Mouse (Mus musculus): Measurements from ENCODE around the gene Klrb1b.

Gene Klrb1b

DNA sequence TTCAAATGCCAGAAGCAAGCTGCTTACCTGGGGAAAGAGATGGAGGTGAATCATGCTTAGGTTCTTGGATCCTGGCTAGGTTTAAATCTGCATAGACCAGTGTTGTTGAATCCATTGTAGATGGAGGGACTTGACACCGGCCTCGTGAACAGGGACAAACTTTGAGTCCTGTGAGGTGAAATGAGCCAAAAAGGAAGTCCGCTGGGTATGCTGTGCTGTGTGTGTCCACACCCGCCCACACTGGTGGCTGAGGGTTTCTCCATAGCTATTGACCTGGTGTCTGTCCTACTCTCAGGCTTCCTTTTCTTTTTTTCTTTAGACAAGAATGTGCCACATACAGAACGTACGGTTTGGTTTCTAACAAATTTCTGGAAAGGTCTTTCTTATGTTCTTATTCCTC is at the start of gene Klrb1b, which contains the start of gene Gm44511:
Klrb1b (minus strand) TSS at position 200 of the 400 bp plus-strand sequence.
Gm44511 (minus strand) TSS at position 184 of the 400 bp plus-strand sequence.
- no peak for DNase-seq (ENCODE audit: low read depth, low spot score)

DNA sequence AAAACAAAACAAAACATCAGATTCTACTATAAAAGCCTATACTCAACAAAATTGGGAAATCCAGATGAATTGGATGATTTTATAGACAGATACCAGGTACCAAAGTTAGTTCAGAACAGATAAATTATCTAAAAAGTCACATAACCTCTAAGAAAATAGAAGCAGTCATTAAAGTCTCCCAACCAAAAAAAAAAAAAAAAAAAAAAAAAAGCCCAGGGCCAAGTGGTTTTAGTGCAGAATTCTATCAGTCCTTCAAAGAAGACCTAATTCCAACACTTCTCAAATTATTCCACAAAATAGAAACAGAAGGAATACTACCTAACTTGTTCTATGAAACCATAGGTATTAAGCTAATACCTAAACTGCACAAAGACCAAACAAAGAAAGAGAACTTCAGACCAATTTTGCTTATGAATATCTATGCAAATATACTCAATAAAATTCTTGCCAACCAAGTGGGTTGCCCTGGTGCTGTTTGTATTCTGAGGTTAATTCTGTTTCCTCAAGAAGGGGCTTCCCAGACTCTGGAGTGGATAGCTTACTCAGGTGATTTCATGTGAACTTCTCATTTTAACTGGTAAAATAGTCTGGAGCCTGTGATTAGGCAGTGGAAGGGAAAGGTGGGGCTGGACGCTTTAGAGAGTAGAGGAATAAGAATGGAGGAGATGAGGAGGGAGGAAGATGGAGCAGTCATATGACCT is 45.9 kb upstream of the Klrb1b start:
- DNase-seq (ENCODE audit: low read depth, low spot score) = no peak

DNA sequence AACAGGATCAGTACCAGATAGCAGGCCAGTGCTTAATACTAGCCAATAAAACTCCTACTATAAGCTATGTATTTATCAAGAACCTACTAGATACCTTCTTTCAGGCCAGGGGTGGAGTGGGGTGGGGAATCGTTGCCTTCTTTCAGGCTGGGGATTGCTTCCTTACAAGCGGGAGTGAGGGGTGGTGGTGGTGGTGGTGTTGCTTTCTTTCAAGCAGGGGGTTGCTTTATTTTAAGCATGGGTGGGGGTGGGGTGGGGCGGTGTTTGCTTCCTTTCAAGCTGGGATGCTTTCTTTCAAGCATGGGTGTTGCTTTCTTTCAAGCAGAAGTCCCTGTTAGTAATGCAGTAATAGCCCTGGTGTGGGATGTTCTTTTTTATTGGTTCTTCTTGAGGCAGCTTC is 42.7 kb upstream of the Klrb1b start:
- DNase-seq (ENCODE audit: low read depth, low spot score) = no peak

DNA sequence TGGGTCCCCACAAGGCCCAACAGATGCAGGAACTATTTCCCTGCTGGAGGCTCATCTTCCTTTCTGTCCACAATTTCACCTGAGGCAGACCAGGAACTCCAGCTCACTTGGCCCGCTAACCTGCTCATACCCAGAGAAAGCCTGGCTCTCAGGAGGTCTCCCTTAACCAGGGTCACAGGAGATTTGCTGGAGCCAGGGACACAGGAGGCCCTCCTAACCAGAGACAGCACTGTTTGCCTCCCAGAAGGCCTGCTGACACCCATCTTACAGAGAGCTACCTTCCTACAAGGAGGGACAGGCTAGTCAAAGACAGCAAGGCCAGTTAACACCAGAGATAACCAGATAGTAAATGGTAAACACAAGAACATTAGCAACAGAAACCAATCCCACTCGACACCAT is 31.8 kb upstream of the Klrb1b start:
- no peak for DNase-seq (ENCODE audit: low read depth, low spot score)

DNA sequence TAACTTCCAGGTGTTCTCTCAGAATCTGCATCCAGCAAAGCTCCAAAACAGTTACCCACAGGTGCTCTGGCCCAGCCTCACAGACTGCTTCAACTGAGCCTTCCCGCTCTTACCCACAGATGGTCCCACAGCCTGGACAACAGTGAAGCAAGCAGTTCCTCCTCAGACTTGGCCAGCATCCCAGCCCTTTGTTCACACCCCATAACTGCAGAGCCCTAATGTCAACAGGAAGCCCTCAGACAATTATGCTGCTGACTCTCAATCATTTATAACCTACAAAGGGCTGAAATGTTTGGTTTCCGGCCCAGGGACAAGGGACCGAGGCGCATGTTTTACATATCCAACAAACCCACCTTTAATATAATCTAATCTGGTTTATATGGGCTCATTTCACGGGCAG is 30.1 kb upstream of the Klrb1b start:
- DNase-seq (ENCODE audit: low read depth, low spot score) = no peak

DNA sequence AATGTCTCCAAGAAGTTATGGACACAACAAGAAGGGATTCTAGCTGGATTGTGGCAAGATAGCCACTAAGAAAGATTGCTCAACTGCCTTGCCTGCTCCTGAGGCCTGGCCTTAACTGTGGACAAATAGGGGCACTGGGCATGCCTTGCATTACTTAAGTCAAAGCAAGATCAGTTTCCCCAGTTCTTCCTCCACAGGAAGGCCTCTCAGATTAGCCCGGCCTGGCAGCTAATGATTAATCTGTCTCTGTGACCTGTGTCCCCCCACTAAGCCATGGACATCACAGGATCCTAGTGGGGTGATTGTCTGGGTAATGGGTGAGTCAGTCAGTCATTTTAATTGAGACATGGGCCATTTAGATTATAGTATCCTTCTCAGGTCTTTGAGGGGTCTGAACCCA is 29.3 kb upstream of the Klrb1b start:
- no peak for DNase-seq (ENCODE audit: low read depth, low spot score)

DNA sequence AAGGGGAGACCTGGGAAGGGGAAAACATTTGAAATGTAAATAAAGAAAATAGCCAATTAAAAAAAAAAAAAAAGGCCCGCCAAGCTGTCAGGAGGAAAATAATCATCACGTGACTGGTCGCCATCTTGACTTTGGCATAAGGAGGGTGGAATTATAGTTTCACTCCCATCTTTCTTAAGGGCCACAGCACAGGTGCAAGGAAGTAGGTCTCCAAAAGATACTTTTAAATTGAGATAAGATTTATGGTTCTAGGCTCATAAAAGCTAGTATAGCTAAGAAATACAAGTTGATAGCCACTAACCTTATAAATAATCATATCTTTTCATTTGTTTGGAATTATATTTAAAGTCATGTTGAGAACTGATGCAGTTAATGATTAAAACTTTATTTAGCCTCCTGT is 28.8 kb upstream of the Klrb1b start:
- DNase-seq (ENCODE audit: low read depth, low spot score) = no peak

DNA sequence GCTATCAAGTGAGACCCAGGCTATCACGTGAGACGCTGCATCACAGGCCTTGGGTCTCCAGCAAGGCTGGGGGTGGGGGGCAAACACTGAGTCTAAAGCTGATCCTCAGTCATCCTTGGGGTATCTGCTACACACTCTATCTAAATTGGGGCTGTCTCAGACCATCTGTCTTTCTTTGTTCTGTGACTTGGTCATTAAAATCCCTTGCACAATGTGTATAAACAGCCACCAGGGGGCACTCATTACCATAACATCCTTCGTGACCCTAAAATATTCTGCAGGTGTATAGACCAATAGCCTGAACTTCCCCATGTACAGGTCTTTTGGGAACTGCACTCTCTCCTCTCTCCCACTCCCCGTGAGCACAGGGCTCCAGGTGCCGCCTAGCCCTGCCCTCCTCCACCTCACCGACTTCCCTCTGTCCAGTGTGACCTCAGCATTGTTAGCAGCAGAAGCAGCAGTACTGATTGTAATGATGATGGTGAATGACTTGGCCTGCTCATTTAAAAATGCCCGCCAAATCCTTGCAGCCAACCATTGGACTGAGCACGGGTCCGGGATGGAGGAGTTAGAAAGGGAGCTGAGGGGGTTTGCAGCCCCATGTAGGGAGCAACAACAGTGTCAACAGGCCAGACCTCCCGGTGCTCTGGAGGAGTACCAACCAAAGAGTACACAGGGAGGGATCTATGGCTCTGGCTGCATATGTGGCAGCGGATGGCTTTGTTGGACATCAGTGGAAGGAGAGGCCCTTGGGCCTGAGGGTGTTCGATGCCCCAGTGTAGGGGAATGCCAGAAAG is 28.1 kb upstream of the Klrb1b start:
- no peak for DNase-seq (ENCODE audit: low read depth, low spot score)

DNA sequence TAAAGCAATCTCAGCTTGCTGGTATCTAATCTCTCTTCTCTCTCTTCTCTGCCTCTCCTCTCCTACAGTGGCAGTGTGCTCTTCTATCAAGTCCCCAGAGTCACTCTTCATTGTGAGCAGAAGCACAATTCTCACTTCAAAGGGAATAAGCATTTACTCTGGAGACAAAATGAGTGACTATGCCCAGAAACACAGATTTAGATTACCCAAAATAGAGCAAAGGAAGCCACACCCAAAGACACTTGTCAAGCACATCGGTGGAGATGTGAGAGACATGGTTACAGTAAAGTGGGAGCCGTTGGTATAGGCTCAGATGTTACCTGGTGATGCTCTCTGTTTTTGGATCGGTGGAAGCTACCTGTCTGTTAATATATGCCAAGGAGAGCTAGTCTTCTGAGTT is 26.6 kb upstream of the Klrb1b start:
- DNase-seq (ENCODE audit: low read depth, low spot score) = no peak

DNA sequence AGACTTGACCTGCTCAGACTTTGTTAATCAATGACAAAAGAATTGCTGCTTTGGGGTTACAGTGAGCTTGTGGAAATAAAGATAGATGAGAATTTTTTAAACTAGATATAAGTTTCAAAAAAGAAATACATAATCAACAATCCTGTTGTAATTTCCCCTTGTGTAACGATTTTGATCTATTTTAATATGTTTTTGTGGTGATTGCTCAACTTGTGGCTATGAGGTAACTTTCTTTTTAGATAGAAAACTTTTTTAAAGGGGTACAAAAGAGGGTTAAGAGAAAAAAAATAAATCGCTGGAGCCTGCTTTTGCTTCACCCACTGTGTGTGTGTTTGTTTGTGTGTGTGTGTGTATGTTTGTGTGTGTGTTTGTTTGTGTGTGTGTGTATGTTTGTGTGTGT is 25.0 kb upstream of the Klrb1b start:
- no peak for DNase-seq (ENCODE audit: low read depth, low spot score)

DNA sequence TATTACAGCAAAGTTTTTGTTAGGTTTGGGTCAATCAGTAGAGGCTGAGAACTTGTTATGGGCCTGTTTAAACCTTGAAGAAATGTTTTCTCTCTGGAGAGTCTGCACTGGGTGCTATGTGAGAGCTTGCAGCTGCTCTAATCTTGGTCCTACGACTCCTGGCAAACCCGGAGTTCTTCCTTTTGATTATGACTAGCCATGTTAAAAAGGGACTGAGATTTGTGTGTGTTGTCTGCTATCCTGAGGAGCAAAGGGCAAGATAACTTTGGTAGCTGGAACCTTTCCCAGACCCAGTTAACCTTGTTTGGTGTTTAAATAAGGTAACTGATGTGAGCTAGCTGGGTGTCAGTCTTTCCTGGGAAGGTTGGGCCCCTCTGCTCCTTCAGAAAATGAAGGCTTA is 24.5 kb upstream of the Klrb1b start:
- DNase-seq (ENCODE audit: low read depth, low spot score) = no peak

DNA sequence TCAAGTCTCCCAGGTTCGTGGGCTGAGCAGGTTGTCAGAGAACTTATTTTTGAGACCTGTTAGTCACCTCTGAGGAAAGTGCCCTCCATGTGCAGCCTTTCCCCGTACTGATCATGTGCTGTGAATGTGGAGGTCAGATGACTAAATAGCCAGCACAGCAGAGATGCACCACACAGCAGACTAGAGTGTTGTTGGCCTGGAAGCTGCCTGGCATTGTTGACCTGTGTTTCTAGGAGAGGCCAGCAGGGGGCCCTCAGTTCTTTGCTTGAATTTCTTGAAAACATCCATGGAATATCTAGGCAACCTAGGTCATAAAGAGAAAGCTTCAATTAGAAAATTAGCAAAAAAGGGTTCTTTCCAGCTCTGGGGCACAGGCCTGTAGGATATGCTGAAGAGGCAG is 23.8 kb upstream of the Klrb1b start:
- DNase-seq (ENCODE audit: low read depth, low spot score) = no peak

DNA sequence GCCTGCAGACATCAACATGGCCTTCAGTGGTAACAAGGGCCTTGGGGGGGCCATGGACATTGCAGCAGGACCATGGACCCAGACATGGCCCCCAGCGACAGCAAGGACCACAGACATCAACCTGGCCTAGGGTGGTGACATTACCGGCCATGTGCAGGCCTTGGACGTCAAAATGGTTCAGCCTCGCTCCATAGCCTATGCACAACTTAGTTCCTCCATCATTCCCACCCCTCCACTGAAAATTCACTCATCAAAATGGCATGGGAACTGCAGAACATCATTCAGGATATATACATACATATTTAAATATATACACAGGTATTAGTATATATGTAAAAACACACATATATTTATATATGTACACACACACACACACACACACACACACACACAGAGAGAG is 21.3 kb upstream of the Klrb1b start:
- DNase-seq (ENCODE audit: low read depth, low spot score) = no peak

DNA sequence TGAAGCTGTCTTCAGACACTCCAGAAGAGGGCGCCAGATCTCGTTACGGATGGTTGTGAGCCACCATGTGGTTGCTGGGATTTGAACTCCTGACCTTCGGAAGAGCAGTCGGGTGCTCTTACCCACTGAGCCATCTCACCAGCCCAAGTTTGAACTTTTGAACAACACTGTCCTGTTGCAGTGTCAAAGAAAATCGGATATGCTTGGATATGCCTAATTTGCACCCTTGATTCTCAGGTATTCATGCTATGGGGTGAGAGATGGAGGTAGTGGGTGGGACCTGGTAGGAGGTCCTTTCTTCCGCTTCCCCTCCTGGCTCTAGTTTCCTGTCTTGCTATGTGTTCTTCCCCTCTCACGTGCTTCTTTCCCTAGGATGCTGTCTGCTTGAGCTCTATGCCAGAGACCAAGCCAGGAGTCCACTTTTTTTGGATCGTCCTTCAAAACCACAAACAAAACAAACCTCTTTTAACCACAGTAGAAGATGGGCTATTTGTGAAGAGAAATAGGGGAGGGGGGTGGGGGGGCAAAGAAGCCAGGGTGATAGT is 19.9 kb upstream of the Klrb1b start:
- DNase-seq (ENCODE audit: low read depth, low spot score) = no peak

DNA sequence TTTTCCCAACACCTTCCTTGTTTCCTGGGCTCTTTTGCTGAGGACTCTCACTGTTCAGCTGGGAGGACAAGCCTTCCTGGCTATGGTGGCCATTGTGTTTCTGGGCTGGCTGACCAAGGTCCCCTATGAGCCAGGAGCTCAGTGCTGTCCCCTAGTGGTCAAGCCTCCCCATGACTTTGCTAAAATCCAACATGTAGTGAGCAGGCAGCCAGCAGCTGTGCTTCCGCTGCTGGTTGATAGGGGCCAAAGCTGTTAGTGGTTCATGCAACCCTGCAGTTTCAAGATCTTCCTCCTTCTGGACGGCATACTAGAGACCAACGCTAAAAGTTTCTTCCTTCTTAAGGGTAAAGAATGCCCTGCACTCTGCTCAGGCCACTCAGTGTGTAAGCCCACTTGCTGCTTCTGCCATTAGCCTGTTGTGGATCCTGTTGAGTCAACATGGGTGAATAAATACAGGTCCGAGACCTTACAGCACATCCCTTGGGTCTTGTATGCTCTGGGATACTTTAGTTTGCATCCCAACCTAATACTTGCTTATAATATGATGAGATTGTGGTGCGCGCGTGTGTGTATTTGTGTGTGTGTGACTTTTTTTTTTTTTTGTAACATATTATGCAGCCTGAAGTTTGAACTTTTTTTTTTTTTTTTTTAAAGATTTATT is 19.3 kb upstream of the Klrb1b start:
- peak; percentile 63 for DNase-seq (ENCODE audit: low read depth, low spot score)

DNA sequence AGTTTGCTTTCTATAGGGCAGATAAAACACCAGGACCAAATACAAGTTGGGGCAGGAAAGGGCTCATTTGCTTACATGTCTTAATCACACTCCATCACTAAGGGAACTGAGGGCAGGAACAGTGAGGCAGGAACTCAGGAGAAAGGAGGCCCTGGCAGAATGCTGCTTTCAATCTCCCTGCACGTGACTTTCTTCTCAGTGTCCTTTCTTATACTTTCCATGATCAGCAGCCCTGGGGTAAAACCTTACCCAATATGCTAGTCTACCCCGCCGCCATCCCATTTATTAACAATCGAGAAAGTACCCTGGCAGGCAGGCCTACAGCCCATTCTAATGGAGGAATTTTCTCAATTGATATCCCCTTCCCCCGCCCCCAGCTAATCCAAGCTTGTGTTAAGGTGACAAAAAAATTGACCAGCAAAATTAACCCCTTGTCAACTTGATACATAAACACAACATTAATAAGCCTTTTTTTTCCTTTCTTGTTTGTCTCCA is 18.5 kb upstream of the Klrb1b start:
- DNase-seq (ENCODE audit: low read depth, low spot score) = no peak

DNA sequence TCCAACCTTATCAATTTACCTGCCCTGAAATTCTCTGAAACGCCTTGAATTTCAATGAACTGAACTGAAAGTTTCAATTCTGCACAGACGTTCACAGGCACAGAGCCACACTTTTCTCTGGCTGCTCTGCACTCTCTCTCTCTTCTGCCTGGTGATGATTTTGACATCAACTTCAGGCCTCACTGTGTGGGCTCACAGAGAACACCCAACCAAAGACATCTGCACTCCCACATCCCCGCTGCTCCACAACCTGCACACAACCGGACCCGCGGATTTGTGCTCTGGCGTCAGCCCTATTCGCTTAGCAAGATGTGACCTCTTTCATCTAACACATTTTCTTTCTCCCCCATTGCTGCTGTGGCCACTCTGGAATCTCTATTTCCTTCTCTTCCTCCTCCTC is 18.0 kb upstream of the Klrb1b start:
- DNase-seq (ENCODE audit: low read depth, low spot score) = no peak

DNA sequence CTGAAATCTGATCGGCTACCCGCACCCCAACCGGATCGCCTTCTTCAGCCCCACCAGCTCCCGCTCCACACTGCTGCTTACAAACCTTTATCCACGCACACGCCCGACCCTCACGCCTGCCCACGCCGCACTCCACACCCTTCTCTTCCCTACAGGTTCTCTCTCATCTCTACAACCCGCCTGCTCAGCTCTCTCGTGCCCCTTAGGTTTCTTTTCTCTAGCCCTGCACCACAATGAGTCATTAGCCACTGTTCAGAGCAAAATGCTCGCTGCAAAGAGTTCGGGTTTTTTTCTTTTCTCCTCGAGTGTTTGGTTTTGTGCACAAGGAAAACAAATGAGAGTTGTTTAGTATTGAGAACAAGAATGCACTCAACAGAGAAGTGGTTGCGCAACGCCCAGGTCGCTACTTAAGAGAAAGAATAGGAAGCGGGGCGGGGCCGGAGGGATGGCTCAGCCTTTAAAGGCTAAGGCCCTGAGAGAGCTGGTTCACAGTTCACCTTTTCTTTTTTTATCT is 17.4 kb upstream of the Klrb1b start:
- no peak for DNase-seq (ENCODE audit: low read depth, low spot score)

DNA sequence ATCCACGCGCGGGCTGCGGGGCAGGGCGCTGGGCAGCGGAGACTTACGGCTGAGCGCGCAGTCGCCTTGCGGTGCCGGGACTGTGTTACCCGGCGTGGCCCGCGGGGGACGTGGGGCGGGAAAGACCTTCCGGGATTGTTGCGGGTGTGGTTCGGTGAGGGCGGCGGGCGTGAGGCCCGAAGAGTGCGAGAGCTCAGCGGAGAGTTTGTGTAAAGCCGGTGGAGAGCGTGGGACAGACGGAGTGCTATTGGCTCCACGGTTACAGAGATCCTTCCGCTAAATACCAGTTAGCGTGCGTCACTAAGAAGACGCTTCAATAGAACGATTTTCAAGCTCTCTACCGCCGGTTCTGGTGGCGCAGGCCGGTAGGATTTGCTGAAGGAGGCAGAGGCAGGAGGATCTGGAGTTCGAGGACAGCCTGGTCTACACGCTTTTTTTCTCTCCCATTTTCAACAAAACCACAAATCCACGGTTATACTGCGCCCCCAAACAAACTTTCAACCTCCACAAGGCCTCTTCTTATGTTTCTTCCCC is 16.9 kb upstream of the Klrb1b start:
- peak; percentile 62 for DNase-seq (ENCODE audit: low read depth, low spot score)

DNA sequence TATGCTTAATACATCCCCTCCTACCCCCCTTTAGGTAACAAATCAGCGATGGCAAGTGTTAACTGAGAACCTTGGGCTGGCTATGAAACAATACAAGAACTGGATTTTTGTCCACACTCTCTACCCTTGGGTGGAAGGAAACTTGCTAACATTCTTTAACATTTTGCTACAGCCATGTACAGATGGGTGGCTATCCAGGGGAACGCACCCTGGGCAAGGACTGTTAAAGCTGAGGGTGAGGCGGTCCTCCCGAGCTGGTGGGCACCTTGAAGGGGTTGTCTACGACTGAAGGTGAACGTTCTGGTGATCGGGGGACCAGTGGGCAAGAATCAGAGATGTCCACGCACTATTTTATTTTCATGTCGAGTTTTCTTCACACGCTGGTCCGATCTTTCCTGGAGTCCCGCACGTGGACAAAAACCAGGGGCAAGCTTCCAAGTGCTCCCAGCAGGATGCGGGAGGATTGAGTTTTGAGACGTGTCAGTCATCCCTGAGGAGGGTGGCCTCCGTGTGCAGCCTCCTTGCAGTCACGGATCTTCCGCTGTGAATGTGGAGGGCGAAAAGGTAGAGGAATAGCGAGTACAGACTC is 16.3 kb upstream of the Klrb1b start:
- no peak for DNase-seq (ENCODE audit: low read depth, low spot score)

DNA sequence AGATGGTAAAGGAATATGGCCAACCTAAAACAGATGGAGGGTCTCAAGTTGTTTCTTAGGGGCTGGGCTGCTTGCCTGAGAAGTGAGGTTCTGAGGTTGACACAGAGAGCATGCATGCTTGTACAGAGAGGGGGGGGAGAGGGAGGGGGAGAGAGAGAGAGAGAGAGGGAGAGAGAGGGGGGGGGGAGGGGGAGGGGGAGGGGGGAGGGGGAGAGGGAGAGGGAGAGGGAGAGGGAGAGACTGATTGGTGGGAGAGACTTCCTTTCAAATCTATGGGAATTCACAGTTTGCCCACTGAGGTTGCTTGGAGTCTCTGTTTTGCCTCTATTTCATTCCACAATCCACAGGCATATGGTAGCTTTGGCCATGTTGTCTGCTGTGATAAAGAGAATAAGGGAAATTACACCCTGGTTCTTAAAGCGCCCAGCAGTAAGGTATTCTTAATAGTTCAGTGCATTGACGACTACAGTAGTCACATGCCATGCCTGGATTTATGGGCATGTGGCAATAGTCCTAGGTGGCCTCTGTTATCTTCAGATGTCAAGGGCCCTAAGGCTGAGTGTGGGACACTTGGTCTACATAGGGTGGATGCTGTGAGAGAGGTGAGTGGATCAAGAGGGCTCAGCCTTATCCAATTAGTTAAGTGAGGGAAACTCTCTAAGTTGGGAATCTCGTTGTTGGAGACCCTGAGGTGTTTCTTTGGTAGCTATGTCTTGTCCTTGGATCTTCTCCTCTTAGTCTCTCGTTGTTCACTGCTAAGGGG is 15.4 kb upstream of the Klrb1b start:
- DNase-seq (ENCODE audit: low read depth, low spot score) = no peak

Measured in c-Kit-negative CD71-positive TER-119-positive erythroid progenitor cells, embryonic 14.5 days (primary cell).